Mouse (Mus musculus) ovary, adult 18-20 months (tissue): ENCODE data around the gene Nudt1.

Experiments
- DNase-seq: peaks from one replicate; pipeline ENCODE4 v3.0.0; 2022; ENCODE audit warnings: low spot score, mixed read lengths

Gene Nudt1

DNA sequence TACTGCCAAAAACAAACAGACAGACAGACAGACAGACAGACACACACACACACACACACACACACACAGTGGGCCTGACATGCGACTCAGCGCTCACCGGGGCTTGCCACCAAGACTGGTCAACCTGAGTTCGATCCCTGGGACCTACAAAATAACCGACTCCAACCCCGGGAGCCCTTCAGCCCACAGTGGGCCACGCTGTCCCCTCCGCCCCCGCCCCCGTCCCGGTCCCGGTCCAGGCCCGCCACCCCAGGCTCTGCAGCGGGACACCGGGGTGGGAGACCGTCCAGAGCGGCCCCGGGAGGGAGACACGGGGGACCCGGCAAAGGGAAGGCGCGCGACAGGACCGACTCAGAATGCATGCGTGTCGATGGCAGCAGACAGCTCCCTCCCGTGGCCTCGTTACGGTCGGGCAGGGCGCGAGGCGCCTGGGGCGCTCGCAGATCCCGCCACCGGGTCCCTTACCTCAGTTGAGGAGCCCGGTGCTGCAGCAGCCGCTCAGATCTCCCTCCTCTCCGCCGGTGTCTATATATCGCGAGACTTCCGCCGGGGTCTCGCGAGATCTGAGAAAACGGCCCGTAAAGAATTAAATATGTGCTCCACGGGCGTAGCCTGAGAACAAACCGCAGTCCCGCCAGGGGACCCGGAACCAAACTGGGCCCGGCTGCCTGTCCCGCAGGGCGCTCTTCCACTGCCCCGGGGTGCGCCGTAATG is at the start of gene Nudt1, which contains the start of gene Mad1l1:
TSS of gene Nudt1 (plus strand) at position 615 of the 714 bp plus-strand sequence.
TSS of gene Mad1l1 (minus strand) at position 511 of the 714 bp plus-strand sequence.
- peak; percentile 94 for DNase-seq

DNA sequence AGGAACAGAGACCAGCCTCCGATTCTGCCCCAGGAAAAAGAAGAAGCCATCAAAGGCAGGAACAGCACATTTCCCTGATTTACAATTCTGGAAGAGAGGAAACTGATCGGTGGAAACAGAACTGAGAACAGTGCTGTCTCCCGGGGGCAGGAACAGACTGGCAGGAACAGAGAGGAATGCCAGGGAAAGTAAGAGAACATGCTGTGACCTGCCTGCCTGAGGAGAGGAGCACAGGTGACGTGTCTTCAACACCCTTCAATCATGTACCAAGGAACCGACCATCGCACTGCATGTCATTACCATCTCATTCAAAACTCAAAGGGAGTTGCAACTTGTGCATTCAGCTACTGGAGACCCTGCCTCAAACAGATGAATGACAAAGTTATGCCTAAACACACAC is 44.7 kb upstream of the Nudt1 start:
- DNase-seq: no peak

DNA sequence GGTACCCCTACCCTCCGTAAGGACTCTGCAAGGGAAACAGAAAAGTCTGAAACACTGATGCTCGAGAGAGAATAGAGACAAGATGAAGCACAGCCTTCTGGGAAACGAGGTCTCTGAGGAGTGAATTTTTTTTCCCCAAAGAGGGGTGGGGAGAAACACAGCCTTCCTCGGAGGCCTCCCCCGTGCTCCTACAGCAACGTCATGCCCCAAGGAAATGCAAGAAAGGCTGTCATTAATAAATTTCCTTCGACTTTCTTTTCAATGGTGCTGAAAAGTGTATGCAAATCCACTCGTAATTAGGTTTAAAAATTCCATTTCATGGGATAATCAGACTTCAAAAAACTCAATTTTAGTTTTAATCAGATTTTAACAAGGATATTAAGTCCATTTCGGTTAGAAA is 41.3 kb upstream of the Nudt1 start:
- no peak for DNase-seq

DNA sequence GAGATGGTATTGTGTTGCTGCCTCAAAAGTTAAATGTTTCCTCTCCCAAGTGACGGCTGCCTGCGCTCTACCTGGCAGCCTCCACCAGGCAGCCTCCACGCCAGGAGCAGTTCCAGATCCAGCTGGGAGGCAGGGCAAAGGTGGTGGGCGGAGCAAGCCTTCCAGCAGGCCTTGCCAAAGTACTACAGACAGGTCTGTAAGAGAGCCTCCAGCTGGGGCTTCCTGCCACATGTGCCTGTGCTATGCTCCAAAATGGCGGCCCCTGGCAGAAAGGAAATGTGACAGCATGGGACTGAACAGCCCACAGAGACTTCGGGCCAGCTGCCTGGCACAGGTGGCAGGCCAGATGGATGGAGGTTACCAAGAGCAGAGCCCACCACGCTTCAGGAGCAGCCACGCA is 39.1 kb upstream of the Nudt1 start:
- peak; percentile 38 for DNase-seq

DNA sequence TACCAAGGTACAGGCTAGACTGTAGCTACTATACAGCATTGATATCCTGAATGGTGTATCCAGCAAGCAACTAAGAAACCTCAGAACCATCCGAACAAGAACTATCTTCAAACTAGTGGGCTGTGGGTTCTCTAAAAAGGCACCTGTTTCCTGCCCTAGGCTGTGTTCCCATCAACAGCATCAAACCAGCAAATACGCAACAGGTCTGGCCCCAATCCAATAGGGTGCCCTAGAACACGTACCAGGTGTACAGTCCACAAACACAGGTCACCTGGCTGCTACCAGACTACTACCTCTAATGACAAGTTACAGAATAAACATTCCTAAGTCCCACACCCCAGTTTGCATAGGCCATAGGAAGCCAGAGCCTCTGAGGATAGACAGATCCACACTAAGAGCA is 38.6 kb upstream of the Nudt1 start:
- no peak for DNase-seq

DNA sequence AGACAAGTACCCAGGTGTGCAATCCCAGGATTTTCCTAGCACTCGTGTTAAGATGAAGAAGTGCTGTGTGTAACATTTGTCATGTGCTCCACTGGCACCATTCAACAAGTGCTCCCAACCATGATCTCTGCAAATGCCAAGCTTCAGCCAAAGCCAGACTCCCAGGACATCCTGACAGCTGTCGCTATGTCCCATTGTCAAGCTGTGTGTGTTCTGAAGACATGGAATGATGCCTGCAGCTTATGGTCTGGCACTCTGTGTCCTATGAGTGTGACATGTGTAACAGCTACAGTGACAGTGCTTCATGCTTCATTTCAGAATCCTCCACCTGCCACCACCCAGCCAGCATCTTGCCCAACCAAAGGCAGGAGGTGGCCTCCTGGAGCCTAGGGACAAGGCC is 37.4 kb upstream of the Nudt1 start:
- DNase-seq: no peak

DNA sequence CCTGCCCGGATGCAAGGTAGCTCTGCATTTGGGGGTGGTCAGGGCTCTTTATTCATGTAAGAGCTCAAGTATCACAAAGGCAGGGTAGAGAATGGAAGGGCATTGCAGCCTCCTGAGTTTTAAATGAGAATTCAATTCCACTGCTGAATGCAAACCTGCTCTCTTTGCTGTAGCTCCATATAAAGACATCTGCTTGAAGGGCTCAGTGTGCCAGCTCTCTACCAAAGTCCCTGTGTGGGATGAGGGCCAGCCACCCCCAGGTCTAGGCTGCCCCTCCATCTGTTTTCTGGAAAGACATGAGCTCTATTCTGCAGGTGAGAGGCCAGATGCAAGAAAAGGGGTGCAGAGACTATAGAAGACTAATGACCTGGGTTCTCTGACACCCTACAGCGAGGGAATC is 36.7 kb upstream of the Nudt1 start:
- DNase-seq: no peak

DNA sequence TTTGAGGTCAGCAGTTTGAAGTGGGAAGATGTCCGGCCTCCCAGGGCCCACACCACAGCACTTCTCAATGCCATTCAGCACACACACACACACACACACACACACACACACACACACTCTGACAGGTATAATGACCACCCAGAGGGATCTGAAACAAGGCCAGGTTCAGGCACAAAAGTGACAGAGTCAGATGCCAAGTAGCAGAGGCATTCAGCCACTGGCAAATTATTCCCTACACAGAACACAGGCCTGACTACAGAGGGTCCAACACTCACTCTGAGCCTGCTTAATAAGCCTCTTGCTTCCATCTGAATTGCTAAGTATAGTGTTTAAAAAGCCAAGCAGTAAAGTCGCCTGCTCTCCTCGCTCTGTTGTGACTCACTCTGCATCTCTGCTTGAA is 33.2 kb upstream of the Nudt1 start:
- no peak for DNase-seq

DNA sequence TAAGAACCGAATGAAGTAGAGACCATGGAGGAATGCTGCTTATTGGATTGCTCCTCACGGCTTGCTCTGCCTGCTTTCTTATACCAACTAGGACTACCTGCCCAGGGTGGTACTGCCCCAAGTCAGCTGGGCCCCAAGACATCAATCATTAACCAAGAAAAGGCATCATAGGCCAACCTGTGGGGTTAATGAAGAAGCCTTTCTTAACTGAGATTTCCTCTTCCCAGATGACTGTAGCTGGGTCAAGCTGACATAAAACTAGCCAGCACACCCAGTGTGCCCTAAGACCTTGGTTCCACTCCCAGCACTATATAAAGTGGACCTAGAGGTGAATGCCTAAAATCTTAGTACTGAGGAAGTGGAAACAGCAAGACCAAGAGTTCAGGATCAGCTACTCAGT is 32.3 kb upstream of the Nudt1 start:
- no peak for DNase-seq

DNA sequence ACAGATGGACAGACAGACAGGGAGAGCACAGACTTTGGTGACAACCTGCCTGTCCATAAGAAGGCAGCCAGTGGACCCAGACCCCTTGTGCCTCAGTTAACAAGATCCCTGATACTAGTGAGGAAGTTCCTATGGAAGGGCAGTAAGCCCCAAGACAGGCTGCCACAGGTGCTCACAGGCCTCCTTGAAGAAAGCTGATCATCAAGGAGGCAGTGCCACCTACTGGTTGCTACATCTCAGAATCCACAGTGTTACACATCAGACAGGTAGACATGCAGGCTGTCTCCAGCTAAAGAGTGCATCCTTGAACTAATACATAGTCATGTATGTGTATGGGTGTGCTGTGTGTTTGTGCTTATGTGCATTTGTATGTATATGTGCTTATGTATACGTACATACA is 29.3 kb upstream of the Nudt1 start:
- DNase-seq: peak; percentile 8

DNA sequence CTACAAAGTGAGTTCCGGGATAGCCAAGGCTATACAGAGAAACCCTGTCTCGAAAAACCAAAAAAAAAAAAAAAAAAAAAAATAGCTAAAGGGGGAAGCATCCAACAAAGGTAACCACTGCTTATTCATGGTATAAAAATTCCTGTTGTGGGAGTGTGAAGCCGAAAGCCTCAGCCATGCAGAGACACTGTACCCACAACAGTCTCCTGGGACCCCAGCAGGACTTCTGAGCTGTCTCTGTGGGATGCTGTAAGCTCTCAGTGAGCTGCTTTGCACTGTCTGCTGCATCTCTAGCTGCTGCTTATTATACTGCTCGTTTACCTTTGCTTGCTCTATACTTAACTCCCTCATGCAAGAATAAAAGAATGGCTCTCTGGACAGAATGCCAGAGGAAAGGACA is 23.2 kb upstream of the Nudt1 start:
- no peak for DNase-seq

DNA sequence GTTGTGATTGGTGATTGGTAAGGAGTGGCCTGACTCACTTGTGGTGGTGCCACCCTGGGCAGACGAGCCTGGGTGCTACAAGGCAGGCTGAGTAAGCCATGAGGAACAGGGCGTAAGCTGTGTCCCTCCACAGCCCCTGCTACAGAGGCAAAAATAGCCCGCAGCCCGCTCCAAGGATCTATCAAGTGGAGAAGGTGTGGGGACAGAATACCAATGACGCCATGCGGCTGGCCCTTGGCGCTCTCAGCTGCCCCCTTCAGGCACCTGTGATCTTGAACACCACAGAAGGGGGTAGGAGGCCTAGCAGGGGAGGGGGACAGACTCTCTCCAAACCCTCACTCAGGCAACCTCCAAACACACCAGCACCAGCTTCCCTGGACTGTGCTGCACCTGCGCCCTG is 15.4 kb upstream of the Nudt1 start:
- DNase-seq: no peak

DNA sequence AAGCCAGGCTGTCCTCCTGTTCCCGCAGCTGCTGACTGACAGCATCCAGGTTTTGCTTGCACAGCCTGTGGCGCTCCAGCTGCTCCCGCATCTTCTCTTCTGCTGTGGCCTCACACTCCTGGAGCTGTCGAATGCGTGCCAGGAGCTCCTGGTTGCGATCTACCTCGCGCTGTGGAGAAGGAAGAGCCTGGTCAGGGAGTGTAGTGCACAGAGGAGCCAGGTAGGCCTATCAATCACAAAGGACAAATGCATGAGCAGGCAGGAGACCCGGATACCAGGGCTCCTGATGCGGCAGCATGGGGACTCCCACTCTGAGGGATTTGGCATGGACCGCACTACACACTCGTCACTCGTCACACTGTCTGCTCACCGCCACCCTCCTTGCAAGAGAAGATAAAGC is 13.9 kb upstream of the Nudt1 start:
- no peak for DNase-seq

DNA sequence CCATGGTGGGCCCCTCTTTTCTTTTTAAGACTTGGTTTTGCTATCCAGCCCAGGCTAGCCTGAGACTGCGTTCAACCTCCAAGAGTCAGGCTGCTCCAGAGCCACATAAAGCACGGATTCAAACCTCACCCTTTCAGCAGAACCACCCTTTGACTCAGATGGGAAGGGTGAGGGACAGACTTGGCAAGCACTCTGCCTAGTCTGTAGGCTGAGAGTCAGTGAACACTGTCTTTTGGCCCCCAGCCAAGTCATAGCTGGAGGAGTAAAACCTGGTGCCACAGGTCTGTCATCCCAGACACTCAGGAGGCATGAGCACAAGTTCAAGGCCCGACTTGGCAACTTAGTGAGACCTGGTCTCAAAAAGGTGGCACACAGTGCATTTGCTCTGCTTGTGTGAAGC is 4.7 kb upstream of the Nudt1 start:
- no peak for DNase-seq

DNA sequence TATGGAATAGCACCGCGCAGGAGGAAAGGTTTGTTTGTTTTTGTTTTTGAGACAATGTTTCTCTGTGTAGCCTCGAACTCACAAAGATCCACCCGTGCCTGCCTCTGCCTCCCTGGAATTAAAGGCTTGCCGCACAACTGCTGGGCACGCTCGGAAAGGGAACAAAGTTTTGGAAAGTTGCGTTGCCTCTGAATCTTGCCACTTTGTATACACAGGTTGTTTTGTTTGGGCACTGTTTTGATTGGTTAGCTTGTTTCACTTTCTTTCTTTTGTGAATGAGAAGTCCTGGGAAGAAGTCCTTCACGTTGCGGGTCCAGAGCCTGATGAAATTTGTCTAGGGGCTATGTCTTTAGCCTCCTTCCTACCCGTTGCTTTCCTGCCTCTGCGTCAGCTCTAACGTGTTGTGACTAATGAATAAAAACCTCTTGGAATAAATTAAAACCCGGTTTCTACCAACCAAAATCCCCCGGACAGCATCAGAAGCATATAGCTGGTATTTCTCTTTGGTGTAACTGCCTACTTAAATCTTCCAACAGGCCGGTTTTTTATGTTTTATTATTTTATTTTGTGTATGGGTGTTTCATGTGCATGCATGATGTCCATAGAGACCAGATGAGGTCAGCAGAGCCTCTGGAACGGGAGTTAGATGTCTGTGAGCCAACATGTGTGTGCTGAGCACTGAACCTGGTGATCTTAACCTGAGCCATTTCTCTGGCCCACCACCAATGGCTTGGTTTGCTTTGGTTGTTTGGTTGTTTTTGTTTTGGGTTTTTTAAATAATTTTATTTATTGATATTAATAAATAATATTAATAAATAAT is 510 bp downstream of the Nudt1 start:
- no peak for DNase-seq

DNA sequence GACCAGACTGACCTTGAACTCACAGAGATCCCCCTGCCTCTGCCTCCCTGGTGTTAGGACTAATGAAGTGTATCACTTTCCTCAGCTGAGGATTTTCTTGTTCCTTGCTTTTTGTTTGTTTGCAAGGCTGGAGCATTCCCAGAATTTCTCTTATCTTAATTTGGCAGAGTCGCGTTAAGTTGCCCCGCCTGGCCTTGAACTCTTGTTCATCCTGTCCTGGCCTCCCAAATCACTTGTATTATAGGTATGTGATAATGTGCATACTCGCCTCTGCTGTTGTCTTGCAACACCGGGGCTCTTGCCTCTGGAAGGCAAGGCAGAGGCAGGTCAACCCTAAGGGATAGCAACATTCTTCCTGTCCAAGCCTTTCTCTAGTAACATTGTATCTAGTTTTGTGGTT is 2.6 kb downstream of the Nudt1 start:
- DNase-seq: no peak

DNA sequence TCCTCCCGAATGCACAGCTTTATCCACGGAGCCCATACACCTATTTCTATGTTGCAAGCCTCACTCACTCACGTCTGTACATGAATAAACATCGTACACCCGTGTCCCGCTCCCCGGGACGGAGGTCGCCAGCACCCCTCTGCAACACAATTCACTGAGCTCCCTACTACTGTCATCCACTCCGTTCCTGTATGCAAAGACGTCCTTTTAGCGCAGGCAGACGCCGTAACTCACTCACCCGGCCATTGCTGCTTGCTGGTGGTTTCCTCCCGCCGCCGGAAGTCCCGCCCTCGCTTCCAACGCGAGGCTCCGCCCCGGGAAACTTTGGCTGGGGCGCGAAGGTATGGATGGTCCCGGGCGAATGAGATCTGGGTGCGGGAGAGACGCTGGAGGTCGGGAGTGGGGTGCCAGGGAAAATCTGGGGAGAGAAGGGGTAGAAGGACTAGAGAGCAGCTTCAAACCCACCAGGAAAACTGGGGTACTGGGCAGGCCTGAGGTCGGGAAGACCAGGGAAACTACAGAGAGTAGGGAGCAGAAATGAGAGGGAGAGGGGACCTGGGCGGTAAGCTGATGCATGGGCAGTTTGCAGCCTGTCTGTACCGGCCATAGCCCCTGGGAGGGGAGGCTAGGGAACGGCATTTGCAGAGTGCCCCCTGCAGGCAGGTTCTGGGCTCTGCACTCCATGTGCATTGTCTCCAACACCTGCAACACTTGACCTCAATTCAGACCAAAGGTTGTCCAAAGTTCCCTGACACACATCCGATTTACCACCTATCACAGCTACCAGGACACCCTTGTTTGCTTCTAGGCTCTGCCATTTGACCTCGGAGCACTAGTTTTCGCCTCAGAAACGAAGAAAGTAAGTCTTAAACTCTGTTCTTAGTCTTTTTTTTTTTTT is 10.4 kb downstream of the Nudt1 start, which contains the start of gene Mrm2:
TSS of gene Mrm2 (minus strand) at position 284 of the 898 bp plus-strand sequence.
- peak; percentile 64 for DNase-seq

DNA sequence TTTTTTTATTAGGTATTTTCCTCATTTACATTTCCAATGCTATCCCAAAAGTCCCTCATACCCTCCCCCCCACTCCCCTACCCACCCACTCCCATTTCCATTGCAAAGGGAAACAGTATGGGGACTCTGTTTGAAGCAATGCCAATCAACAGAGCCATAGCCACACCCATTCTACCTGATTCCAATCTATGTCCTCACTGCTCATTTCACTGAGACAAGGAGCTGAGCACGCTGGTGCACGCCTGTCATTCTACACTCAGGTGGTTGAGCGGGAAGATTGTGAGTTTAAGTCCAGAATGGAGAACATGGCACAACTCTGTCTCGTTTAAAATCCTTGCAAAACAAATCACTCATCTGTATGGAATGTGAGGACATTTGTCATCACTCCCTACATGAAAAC is 11.1 kb downstream of the Nudt1 start:
- no peak for DNase-seq

DNA sequence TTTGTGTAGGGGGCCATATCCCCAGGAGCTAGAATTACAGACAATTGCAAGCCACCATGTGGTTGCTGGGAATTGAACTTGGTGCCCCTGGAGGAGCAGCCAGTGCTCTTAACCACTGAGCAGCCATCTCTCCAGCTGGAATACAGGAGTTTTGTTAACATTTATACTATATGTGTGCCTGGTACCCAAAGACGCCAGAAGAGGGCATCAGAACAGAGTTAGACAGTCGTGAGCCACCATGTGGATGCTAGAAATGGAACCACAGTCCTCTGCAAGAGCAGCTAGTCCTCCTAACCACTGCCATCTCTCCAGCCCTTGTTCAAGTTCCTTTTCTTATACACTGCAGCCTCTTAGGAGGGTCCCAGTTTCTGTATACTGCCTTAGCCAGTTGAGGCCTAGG is 12.2 kb downstream of the Nudt1 start:
- DNase-seq: no peak

DNA sequence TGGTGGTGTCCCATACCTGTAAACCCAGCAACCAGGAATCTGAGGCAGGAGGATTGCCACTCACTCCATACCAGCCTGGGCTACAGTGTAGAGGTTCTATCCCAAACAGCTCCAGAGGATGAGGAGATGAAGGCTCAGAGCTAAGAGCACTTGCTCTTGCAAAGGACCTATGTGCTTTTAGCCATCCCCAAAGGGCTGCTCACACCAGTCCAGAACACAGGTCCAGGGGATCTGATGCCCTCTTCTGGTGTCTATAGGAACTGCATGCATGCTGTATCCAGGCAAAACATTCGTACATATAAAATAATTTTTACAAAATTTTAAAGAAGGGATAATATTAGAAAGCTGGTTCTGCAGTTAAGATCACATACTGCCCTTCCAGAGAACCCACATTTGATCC is 15.2 kb downstream of the Nudt1 start:
- DNase-seq: no peak

DNA sequence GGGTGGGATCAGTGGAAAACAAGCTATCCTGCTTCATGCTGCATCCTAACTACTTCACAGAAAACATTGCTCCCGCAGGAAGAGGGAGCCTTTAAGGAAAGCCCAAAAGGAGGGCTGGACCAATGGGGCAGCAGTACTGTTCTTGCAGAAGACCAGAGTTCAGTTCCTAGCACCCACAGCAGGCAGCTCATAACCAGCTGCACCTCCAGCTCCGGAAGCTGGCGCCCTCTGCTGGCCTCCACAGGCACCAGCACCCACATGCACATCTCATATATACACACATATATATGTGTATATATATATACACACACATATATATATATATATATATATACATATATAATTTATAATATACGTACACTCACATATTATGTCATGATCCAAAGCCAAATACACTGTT is 17.3 kb downstream of the Nudt1 start:
- no peak for DNase-seq

DNA sequence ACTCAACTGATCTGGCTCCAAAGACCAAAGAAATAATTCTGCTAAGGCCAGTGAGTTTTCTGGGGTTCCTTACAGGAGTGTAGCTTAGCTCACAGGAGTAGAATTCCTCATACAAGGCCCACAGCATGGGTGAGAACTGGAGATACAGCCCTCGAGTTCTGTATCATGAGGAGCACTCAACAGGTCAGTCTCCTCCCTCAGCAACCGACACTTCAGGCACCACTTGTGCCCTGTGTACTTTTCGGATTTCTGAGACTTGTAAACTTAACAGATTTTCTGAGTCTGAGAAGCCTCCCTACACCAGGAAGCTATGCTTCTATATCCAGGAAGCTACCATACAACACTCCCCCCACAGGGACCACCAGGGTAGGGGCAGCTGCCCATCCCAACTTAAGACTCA is 18.4 kb downstream of the Nudt1 start:
- no peak for DNase-seq

DNA sequence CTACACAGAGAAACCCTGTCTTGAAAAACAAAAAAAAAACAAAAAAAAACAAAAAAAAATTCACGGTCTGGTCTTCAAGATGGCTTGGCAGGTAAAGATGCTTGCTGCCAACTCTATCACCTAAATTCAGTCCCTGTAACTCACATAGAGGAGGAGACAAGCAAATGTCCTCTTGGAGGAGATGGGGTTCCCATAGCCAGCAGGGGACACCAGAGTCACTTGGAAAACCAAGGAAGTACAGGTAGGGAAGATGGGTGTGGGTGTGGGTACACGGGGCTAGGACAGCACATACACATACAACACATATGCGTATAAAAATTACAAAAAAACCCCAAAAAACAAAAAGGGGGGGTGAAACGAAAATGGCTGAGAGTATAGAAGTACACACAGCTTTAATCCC is 21.4 kb downstream of the Nudt1 start:
- no peak for DNase-seq
